Mouse (Mus musculus) ES-E14 (cell line): ENCODE data around the gene BC030867.

Source experiments
- HCFC1 ChIP-seq: IDR thresholded peaks from 2 replicates; pipeline ENCODE4 v1.6.1; 2012; ENCODE audit warnings: low read length, inconsistent platforms, borderline replicate concordance; ENCODE audit not compliant: insufficient read depth
- ZC3H11A ChIP-seq: IDR thresholded peaks from 2 replicates; pipeline ENCODE4 v1.6.1; 2012; ENCODE audit warnings: low read depth, mild to moderate bottlenecking, inconsistent platforms, low read length, borderline replicate concordance
- ZNF384 ChIP-seq: IDR thresholded peaks from 2 replicates; pipeline ENCODE4 v1.6.1; 2012; ENCODE audit warnings: low read depth, low read length, inconsistent platforms

DNA sequence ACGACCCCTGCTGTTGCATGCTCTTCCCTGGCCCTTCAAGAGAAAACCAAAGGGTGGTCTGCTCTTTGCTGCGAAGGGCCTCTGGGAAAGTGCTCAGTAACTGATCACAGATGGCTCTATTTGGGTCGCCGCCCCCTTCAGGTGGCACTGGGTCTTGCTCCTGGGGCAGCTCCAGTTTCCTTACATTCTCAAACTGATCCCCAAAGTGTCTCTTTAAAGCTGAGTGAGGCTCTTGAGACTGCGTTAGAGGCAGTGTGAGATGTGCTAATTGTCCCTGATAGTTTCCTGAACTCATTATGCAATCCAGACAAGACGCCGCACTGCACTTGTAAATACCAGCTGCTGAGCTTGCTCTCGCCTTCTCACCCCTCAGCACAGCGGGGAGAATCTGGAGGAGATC lies 8.8 kb downstream of the BC030867 start:
- TF ChIP-seq ZC3H11A (no peak), ZNF384 (no peak), HCFC1 (no peak)
